Mouse (Mus musculus) limb, embryonic 13.5 days (tissue): ENCODE results near the gene Thada. TPM values are rescaled to one million over a fixed set of nuclear protein-coding genes. Genes with fewer than 3 reads are reported as not detected.
A peak's percentile ranks its signal among the peaks of the same experiment; 100 is the strongest.
"Not testable (repeated sequence)": the region's sequence is repeated elsewhere in the genome, so short reads cannot be mapped to it uniquely, and the experiment has no call there.

ENCODE experiments used
- ATAC-seq: fragments of 200-750 bp; cut with Nextera tagmentation; 2 replicates; pipeline ENCODE4 v1.8.0; 2017; ENCODE audit warnings: low read depth, moderate number of reproducible peaks, moderate TSS enrichment; ENCODE audit not compliant: low FRiP score
- H3K27ac ChIP-seq: fragments of 300-500 bp; sonication (generic); 2 replicates; pipeline ENCODE4 v1.5.1; 2015; ENCODE audit warnings: inconsistent platforms, mild to moderate bottlenecking, moderate library complexity
- H3K27me3 ChIP-seq: fragments of 300-500 bp; sonication (generic); 2 replicates; pipeline ENCODE4 v1.6.1; 2015; ENCODE audit warnings: mild to moderate bottlenecking, inconsistent platforms
- H3K36me3 ChIP-seq: fragments of 300-500 bp; sonication (generic); 2 replicates; pipeline ENCODE4 v1.6.1; 2015; ENCODE audit warnings: inconsistent platforms, mild to moderate bottlenecking, moderate library complexity
- H3K4me1 ChIP-seq: fragments of 300-500 bp; sonication (generic); 2 replicates; pipeline ENCODE4 v1.6.1; 2015; ENCODE audit warnings: inconsistent platforms
- H3K4me2 ChIP-seq: fragments of 300-500 bp; sonication (generic); replicated peaks from 2 replicates; pipeline ENCODE4 v1.6.1; 2015; ENCODE audit warnings: inconsistent platforms, mild to moderate bottlenecking, moderate library complexity
- H3K4me3 ChIP-seq: fragments of 300-500 bp; sonication (generic); 2 replicates; pipeline ENCODE4 v1.5.1; 2015; ENCODE audit warnings: moderate library complexity, mild to moderate bottlenecking, inconsistent platforms
- H3K9ac ChIP-seq: fragments of 300-500 bp; sonication (generic); 2 replicates; pipeline ENCODE4 v1.6.1; 2015; ENCODE audit warnings: mild to moderate bottlenecking, inconsistent platforms
- H3K9me3 ChIP-seq: fragments of 300-500 bp; sonication (generic); 2 replicates; pipeline ENCODE4 v1.6.1; 2016; ENCODE audit warnings: inconsistent platforms
- WGBS: fragments of 180-500 bp; shearing (Covaris S2); methylation state at CpG from one replicate; pipeline ENCODE4 v1.1.7; 2015; 5-methylcytosine and 5-hydroxymethylcytosine counted together
- polyA plus RNA-seq: library from polyadenylated mRNA; unstranded; fragments of >200 nt; fragmentation: Nextera tagmentation; extraction: Ambion mirVana; gene quantifications from 2 replicates; pipeline ENCODE4 v1.2.1, GENCODE M21; 2015

Gene Thada
- polyA plus RNA-seq, 1 experiment from 2014 or later, result 9.1 TPM

DNA sequence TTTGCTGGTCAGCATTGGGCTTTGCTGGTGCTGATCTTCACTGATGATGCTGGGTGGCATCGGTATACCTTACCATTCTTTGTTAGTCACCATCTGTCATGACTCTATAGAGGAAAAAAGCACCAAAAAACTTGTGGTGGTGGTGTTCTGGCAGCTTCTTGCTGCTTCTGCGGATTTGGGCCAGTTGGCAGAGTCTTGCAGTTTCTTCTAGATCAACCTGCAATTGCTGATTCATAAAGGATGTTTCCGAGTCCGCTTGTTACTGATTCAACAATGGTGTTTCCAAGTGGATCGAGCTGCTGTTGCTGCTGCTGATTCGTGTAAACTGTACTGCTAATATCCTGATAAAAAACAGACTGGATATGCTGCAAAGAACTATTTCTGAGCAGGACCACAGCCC is 168.0 kb downstream of the Thada start:
- ATAC-seq, result no peak
- H3K4me2 ChIP-seq, result no peak overlapping the region
- no peak overlapping the region for H3K9ac ChIP-seq
- H3K36me3 ChIP-seq, result peaks cover 7% of the 10 kb centered on the region; the same call in 1 of the 2 replicates
- no peak overlapping the region for H3K4me3 ChIP-seq
- no peak overlapping the region for H3K27ac ChIP-seq
- whole genome bisulfite sequencing, result 90% methylated on average over 6 of the region's 6 CpGs
- H3K27me3 ChIP-seq, result no peaks in the 10 kb centered on the region
- H3K9me3 ChIP-seq, result no peaks in the 10 kb centered on the region
- H3K4me1 ChIP-seq, result peaks cover 5% of the 10 kb centered on the region

DNA sequence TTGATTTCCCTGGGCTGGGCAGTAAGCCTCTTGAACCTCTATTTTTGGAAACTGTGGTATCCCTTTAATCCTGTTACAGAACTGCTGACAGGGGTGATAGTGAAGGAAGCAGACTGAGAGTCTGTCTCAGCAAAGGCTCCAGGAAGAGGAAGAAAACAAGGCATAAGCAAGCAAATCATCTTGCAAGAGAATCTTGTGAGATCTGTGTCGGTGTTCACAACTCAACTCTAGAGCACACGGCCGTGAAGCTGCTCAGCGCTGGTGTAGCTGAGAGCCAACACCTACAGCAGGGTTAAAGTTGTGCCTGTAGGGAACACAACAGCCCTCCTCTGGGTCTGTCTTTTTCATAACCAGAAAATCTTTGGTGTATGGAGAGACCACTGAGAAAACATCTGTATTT is 172.8 kb downstream of the Thada start:
- no peak overlapping the region for H3K27ac ChIP-seq

GRCm38 (mm10) chr17:84291228-84291627 is 174.8 kb downstream of the Thada start:
- not testable (repeated sequence) for H3K9me3 ChIP-seq, H3K27me3 ChIP-seq, H3K4me1 ChIP-seq, H3K4me3 ChIP-seq, H3K27ac ChIP-seq, H3K4me2 ChIP-seq, H3K9ac ChIP-seq, ATAC-seq
- H3K36me3 ChIP-seq, result peaks cover 16% of the 10 kb centered on the region
- whole genome bisulfite sequencing, result 85% methylated on average over 6 of the region's 6 CpGs

More for the DNA sequence above, 172.8 kb downstream of the Thada start:
- H3K4me3 ChIP-seq, result no peak overlapping the region
- H3K4me1 ChIP-seq, result no peaks in the 10 kb centered on the region; the same call in 1 of the 2 replicates
- no peaks in the 10 kb centered on the region for H3K9me3 ChIP-seq
- H3K36me3 ChIP-seq, result peaks cover 18% of the 10 kb centered on the region; the same call in 1 of the 2 replicates
- 88% methylated on average over 4 of the region's 4 CpGs for WGBS
- no peaks in the 10 kb centered on the region for H3K27me3 ChIP-seq
- H3K4me2 ChIP-seq, result no peak overlapping the region
- ATAC-seq, result no peak
- H3K9ac ChIP-seq, result no peak overlapping the region

- Histone ChIP-seq H3K36me3 (peaks cover 16% of the 10 kb centered on the region), H3K27me3 (no peaks in the 10 kb centered on the region), H3K4me1 (0 out of 2 replicates have a peak, but pooled peaks cover 4% of the 10 kb centered on the region), H3K27ac (no peak overlapping the region), H3K9me3 (no peaks in the 10 kb centered on the region), H3K4me2 (no peak overlapping the region), H3K4me3 (no peak overlapping the region), H3K9ac (no peak overlapping the region)
- 89% methylated on average over 8 of the region's 8 CpGs for WGBS
- no peak for ATAC-seq
These were observed 178.2 kb downstream of the Thada start for GRCm38 (mm10) chr17:84287675-84288420.

DNA sequence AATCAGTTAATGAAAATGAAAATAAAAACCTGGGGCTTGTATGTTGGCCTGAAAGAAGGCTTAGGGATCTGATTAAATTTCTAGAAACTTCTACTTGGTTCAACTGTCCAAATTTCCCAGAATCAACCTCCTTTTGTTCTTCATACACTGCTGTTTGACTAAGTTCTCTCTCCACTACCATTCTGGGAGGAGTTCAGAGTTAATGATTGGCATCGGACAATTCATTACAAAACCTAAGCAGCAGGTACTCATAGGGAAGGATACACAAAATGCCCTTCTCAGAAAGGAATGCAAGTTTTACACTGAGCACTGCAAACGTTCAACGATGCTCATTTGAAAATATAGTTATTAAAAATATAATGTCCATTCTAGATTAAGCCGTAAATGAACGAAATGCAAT is 179.5 kb downstream of the Thada start:
- H3K36me3 ChIP-seq, result peaks cover 16% of the 10 kb centered on the region
- no peak overlapping the region for H3K4me3 ChIP-seq
- 95% methylated on average over 5 of the region's 5 CpGs for WGBS
- H3K4me1 ChIP-seq, result 0 out of 2 replicates have a peak, but pooled peaks cover 4% of the 10 kb centered on the region
- H3K27ac ChIP-seq, result no peak overlapping the region
- no peaks in the 10 kb centered on the region for H3K27me3 ChIP-seq
- H3K9me3 ChIP-seq, result no peaks in the 10 kb centered on the region
- no peak for ATAC-seq
- no peak overlapping the region for H3K9ac ChIP-seq
- no peak overlapping the region for H3K4me2 ChIP-seq

DNA sequence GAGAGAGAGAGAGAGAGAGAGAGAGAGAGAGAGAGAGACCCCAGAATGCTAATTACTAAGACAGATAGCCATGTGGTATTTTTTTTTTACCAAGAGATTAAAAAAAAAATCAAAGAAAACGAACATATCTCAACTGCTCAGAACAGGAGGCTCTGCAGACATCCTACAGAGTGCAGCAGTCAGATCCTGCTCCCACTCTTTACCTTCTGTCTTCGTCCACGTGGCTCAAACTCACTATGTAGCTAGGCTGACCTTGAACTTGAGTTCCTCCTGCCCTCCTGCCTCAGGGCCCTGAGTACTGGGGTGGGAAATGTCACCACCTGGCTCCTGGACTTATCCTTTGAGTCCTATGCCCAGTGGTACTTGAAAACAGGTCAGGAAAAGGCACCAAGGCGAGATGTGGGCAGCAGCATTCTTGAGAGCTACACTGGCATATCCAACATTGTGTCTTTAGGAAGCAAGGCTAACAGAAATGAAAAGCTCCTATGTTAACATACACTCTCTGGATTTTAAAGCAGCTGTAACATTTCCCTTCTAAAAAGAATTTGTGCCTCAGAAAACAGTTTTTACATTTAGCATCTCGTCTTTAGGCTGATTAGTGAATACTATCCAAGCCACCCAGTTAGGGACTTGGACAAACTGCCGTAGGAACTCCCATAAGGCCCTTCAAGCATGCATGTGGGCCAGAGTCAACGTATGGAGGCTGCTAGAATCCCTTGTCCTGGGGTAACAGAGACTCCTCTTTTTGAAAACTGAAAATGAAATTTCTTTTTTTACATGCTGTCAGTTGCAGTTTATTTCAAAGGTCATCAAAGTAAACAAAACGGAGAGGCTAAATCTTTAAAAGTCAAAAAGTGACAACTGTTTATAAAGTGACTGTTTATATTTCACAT is 183.4 kb downstream of the Thada start:
- Histone ChIP-seq H3K36me3 (peaks cover 2% of the 10 kb centered on the region; the same call in 1 of the 2 replicates), H3K27ac (no peak overlapping the region), H3K4me1 (peaks cover 26% of the 10 kb centered on the region), H3K27me3 (no peaks in the 10 kb centered on the region), H3K9ac (no peak overlapping the region), H3K9me3 (no peaks in the 10 kb centered on the region), H3K4me2 (no peak overlapping the region), H3K4me3 (no peak overlapping the region)
- ATAC-seq, result no peak
- 82% methylated on average over 8 of the region's 8 CpGs for WGBS

- Histone ChIP-seq H3K36me3 (no peaks in the 10 kb centered on the region), H3K9ac (no peak overlapping the region), H3K4me1 (peaks cover 46% of the 10 kb centered on the region), H3K4me3 (no peak overlapping the region), H3K27ac (peak overlapping the region; percentile 29; the same call in 1 of the 2 replicates), H3K9me3 (no peaks in the 10 kb centered on the region), H3K4me2 (no peak overlapping the region), H3K27me3 (no peaks in the 10 kb centered on the region)
- peak; percentile 43; the same call in 1 of the 2 replicates for ATAC-seq
- WGBS, result 39% methylated on average over 8 of the region's 8 CpGs
These were observed 187.0 kb downstream of the Thada start for GRCm38 (mm10) chr17:84279001-84279400.

DNA sequence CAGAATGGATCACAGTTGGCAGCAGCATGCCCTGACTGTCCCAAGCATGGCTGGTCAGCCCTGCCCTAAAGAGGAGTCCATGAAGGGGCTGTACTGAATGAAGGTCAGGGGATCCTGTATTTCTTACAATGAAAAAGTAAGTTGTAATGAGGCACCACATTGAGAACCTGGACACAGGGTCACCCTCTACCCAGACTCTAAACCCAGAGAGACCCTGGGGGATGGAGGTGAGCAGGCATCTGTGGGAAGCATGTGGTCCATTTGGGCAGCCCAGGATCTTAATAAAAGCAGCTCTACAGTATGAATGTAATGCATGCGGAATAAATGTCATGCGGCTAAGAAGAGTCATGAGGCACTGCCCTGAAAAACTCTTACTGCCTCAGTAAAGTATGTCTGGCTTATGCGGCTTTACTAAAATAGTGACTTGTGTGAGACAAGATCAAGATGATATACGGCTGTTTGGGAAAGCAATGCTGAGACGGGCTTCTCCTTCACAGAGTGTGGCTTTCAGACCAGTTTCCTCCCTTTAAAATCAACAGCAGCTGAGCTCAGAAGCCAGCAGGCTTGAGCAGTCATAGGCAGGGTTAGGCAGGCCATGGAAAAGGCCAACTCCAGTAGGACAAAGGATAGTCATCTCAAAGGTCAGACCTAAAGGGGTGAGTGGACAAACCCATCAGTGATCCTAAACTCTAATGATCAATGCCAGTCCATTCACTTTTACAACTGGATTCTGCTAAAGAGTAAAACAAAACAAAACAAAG is 187.6 kb downstream of the Thada start:
- H3K4me2 ChIP-seq, result no peak overlapping the region
- peak overlapping the region; percentile 33; the same call in 1 of the 2 replicates for H3K27ac ChIP-seq
- H3K4me1 ChIP-seq, result peaks cover 51% of the 10 kb centered on the region
- no peak overlapping the region for H3K9ac ChIP-seq
- no peaks in the 10 kb centered on the region for H3K27me3 ChIP-seq
- no peaks in the 10 kb centered on the region for H3K36me3 ChIP-seq
- H3K9me3 ChIP-seq, result no peaks in the 10 kb centered on the region
- no peak overlapping the region for H3K4me3 ChIP-seq
- no peak for ATAC-seq
- 51% methylated on average over 5 of the region's 5 CpGs for WGBS

GRCm38 (mm10) chr17:84274999-84275398 is 191.0 kb downstream of the Thada start:
- Histone ChIP-seq H3K4me2 (no peak overlapping the region), H3K36me3 (peaks cover 5% of the 10 kb centered on the region; the same call in 1 of the 2 replicates), H3K4me1 (peaks cover 72% of the 10 kb centered on the region), H3K27me3 (no peaks in the 10 kb centered on the region), H3K27ac (peak overlapping the region; percentile 72), H3K4me3 (no peak overlapping the region), H3K9me3 (no peaks in the 10 kb centered on the region), H3K9ac (no peak overlapping the region)
- WGBS, result 79% methylated on average over 3 of the region's 3 CpGs
- ATAC-seq, result no peak

- WGBS, result 24% methylated on average over 6 of the region's 6 CpGs
- Histone ChIP-seq H3K9me3 (no peaks in the 10 kb centered on the region), H3K4me1 (peaks cover 66% of the 10 kb centered on the region), H3K27ac (peak overlapping the region; percentile 72), H3K36me3 (peaks cover 5% of the 10 kb centered on the region; the same call in 1 of the 2 replicates), H3K27me3 (no peaks in the 10 kb centered on the region), H3K9ac (no peak overlapping the region), H3K4me3 (no peak overlapping the region), H3K4me2 (no peak overlapping the region)
- ATAC-seq, result 0 out of 2 replicates have a peak, but pooled peaks have one; percentile 22
These were observed 191.8 kb downstream of the Thada start for GRCm38 (mm10) chr17:84274163-84274562.

- Histone ChIP-seq H3K27me3 (no peaks in the 10 kb centered on the region), H3K4me1 (peaks cover 59% of the 10 kb centered on the region), H3K9ac (no peak overlapping the region), H3K4me2 (0 out of 2 replicates have a peak overlapping the region, but pooled peaks have one; percentile 4), H3K27ac (peak overlapping the region; percentile 72), H3K4me3 (no peak overlapping the region), H3K9me3 (no peaks in the 10 kb centered on the region), H3K36me3 (peaks cover 5% of the 10 kb centered on the region; the same call in 1 of the 2 replicates)
- 48% methylated on average over 5 of the region's 5 CpGs for WGBS
- peak; percentile 81; the same call in 1 of the 2 replicates for ATAC-seq
These were observed 193.3 kb downstream of the Thada start for GRCm38 (mm10) chr17:84272557-84273261.
